Mouse (Mus musculus) kidney, adult 8-10 months (tissue): Measurements from ENCODE around the gene Adgrb3.

Source experiments
- DNase-seq, 2 experiments: peaks; one replicate each; pipeline ENCODE4 v3.0.0; 2022

Gene Adgrb3

DNA sequence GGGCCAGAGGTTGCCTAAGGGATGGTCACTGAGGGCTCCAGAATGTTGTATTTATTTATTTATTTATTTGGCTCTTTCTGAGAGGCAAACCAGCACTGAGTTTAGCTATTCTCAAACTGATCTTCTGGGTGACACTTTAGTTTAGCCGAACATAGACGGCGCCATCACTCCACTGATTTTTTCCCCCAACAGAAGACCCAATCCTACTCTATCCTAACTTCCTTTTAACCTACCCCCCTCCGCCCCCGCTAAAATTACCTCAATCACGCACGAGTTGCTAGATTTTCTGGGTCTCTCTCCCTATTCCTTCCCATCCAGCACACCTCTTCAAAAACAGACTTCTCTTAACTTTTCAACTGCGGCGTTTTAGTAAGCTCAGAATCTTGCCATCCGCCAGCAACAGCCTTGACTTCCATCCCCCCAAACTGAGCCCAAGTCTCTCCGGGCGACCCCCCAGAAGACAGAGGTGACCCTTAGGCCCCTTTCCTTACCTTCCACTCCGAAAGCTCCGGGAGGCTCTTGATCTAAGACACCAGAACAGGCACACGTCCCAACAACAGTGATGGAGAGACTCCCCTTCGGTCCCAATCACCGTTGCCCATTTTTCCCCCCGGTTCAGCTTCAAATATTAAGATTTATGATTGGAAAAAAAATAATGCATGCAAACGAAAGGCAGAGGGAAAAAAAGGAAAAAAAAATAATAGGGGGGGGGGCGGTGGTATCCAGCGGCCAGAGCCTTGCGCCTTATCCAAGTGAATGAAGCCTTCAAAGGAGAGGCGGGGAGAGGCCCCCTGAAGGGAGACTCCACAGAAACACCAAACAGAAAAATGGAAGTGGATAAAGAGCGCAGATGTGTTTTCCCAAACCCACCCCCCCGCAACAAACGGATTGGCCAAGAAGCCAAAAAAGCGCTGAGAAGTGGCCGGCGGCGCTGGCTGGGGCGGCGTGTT is at the start of gene Adgrb3:
TSS of gene Adgrb3 (minus strand) at position 737 of the 950 bp plus-strand sequence.
- DNase-seq = no peak

DNA sequence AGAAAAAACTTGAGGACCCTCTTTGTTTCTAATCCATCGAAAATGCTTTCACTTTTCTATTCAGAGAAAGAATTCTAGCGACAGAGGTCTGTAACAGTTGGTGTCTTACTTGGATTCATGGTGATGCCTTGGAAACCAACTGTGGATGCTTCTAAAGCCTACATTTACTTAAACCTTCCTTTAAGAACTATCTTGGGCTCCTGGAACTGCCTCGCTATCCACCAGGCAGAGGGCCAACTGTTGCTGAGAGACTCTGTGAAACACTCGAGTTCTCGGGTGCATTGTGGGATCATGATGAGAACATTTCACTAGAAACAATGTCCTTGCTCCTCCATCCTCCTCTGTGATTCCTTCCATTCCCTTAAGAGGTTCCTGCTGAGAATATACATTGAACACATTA is 48.0 kb upstream of the Adgrb3 start:
- no peak for DNase-seq

DNA sequence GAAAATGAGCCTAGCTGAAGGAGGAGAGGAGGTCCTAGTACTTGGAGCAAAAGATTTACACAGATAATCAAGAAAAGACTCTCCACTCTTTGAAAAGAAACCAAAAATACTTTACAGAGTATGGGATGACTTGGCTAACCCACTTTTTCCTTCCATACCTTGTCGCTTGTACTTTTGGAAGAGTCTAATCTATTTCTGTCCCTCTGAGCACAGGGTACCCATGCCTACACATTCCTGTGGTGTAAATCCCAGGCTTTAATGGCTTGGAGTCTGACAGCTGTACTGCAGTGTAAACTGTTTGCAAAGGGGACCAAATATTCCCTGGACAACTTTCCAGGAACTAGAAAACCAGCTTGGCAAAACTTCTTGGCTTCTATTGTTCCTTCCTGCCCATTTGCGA is 28.0 kb upstream of the Adgrb3 start:
- no peak for DNase-seq

DNA sequence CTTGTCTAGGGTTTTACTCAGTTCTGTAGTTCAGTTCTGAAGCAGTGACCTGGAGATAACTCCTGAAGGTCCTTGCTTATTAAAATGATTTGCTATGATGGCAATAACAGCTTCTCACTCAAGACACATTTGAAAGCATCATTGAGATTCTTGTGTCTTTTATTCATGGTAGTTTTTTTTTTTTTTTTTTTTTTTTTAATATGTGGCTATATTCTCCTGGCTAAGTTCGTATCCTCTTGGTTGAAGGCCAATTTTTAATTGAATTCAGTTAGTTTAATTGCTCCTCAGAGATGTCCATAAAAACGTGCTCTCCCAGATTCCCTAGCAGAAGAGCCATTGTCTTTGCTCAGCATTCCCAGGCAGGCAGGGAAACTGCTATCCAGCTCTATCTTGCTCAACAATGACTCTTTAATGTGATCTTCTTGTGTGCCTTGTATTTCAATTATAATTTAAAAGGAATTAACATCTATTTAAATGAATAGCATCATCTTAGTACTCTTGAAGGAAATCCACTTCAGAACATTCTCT is 25.0 kb upstream of the Adgrb3 start:
- no peak for DNase-seq

DNA sequence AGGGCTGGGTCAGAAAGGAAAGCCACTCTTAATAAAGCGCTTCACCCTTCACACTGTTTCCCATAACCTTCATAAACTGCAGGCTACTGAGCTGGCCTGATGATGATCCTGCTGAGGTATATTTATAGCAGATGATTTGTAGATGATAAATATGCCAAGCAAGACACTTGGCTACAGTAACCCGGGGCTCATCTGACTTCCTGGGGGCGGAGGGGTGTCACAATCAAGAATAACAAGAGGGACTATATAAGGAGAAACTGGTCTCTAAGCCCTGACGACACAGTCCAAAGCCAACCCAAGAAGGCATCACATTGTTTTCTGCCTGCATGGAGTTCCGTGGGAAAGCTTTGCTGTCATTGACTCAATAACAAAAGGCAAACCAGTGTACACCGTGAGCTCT is 2.8 kb upstream of the Adgrb3 start:
- no peak for DNase-seq

DNA sequence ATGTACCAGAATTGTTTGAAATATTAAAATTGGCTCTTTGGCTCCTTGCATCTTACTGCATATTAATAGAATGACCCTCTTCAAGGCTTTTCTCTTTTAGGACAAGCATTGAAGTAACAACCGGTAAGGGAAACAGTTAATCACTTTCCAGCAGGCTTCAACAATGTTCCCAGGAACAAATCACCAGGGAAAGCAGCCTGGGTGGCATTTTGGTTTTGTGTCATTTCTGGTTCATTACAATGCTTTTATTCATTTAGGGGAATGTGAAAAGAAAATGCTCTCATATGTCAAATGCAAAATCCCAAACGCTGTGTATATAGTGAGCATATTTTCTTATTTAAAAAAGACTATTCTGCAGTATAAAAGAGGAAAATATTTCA is 2.0 kb upstream of the Adgrb3 start:
- DNase-seq = no peak

DNA sequence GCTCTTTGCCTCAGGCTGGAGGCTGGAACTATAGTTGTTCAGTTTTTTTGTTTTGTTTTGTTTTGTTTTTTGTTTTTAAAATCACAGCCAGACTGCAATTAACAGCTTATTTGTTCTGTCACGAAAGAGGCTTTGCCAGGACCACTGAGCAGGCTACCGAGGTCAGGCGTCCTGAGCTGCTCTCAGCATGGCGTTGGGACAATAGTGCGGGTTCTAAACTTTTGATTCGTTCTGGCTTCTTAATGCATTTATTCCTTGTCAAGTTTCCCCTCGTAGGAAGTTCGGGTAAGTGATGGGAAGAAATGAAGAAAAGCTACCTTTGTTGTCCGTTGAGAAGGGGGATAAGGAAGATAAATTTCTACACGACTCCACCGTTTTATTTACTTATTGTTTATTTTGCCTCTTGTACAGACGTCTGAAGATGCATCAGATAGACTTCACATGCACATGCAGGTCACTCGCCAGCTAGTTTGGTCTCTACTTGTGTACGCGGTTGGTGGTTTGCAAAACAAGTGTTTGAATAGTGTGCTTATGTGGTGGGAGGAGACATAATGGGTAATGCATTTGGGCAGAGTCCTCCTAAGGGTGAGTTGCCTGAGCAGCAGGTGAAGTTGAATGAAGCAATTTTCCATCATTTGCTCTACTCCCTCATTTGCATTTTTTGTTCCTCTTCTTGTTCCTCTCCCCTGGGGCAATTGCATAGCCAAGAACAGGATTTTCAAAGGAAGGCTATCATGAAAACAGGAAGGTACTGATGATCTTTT is 1.4 kb upstream of the Adgrb3 start:
- peak; percentile 6 to 14 for DNase-seq

DNA sequence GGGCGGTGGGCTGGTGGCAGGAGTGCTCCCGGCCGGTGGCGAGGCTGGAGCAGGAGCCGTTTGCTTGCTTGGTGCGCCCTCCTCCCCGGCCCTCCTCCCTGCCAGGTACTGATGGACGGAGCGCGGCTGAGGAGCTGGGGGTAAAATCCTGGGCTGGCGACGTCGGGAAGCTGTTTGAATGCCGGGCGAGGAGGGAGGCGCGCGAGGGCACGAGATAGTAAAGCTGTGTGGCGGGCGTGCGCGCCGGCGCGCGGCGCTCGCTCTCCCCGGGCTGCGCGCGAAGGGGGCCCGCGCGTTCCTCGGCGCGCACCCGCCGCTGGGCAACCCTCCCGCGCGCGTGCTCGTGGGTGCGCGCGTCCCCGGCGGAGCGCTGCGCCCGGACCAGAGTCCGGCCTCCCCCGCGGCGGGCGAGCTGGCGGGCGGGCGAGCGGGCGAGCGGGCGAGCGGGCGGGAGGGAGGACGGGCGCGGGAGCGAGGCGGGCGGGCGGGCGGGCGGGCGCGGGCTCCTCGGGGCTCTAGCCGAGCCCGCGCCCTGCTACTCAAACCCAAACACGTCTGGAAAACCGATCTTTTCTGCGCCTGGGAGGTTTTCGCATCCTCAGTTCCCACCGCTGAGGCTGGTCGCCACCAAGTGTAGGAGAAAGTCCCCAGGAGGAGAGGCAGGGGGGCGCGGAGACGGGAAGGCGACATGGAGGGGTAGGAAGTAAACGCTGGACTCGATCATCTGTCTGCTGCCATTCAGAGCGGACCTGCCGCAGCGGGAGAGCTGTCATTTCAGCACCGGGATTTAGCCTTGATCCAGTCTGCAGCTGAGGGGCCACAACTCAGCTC is 629 bp upstream of the Adgrb3 start:
- peak in 1 of 2 experiments; percentile 3 for DNase-seq

DNA sequence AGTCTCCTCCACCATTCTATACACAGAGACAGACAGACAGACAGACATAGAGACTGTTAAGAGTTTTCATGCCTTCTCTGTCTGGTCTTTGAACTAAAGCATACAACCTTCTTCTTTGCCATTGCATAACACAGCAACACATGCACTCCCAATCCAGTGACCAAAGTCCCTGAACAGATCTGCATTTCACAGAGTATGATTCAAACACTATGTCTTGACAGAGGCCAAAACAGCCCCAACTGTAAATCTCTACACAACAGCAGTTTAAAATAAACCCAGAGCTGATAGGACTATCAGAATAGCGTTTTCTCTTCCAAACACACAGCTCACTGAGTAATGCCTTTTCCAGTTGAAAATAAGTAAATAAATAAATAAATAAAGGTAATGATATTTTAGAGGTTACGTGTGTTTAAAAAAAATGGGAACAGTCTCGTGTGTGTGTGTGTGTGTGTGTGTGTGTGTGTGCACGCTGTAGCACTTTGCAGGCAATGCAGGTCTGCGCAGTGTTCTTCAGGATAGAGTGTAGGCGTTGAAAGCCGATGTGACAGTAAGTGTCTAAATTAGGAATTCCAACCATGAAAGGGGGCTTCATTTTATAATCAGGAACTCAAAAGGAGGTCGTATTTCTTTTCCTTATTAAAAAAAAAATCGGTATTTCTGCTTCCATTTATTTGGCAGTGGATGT is 1.3 kb downstream of the Adgrb3 start:
- peak in 1 of 2 experiments; percentile 6 for DNase-seq

DNA sequence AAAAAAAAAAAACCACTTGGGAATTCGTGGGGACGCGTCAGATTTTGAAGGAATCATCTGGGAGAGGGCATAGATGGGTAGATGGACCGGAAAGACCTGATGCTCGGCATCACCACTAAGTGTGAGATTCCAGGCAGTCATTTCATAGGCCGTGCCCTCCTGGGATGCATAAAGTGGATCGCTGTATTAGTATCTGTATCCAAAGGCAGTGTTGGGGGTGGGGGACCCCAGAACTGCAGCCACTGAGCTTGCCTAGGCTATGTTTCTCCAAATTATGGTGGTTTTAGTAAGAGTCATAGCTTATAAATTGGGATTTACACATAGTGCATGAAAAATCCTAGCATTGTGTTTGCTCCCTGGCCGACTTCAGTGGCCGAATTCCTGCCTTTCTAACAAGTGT is 2.1 kb downstream of the Adgrb3 start:
- no peak for DNase-seq

DNA sequence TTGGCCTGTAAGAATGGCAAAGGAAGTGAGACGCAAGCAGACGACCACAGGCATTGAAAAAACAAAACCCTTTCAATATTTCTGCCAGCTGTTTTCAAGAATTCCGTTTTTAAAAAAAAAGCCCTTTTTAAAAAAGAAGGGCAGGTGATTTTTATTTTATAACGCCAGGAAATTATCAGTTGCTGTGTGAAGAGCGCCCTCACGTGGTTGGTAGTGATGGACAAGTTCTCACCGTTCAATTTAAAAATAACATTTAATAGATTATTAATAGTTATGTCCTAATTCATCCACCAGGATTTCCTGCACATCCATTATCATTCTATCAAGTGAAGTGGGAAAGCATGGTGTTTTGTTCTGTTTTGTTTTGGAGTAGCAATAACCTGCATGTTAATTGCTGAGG is 2.7 kb downstream of the Adgrb3 start:
- peak in 1 of 2 experiments; percentile 2 for DNase-seq

DNA sequence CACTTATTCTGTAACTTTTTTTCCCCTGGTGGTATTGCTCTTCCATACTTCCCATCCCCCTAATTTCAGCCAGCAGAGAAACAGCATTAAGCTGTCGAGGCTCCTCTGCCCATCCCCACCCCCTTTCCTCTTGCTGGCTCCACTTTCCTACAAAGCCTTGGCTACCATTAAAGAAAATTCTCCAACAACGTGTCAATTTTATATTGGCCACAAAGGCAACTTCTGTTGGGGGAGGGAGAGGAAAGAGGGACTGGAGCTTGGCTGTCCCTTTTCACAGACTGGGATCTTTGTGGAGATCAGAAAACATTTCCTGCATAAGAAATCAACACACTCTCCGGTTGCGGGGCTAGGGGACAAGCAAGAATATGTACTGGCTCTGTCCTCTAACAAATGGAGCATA is 4.9 kb downstream of the Adgrb3 start:
- no peak for DNase-seq

DNA sequence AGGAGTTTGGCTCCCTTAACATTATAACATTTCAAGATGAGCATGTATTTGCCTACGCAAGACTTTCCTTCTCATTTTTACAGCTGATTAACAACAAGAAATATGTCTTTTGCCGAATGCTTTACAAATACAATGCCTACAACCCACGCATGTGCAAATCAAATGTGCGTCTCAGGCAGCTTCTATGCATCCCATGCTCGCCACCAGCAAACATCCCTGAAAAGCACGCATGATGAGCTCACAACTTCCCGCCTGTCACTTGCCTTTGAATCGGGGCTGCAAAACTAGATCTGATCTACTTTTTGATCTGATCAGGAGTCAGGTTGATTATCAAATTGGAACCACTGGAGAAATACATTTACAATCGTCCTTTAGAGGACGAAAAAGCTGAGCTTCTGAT is 5.5 kb downstream of the Adgrb3 start:
- DNase-seq = no peak

DNA sequence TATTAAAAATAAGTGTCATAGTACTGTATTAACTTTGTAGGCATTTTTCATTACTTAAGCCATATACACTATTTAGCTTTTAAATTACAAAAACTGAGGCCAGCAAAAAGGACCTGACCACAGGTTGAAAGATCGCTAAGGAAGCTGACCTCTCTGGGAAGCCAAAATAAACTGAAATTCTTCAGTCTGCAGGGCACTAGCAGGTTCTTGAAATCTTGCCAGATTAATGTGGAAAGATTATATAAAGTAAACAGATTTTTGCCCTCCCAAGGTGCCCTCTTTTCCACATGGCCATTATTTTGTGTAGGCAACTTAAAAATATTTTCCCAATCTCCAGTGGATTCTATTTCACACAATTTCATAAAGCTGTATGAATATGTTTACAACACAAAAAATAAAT is 14.0 kb downstream of the Adgrb3 start:
- DNase-seq = no peak

DNA sequence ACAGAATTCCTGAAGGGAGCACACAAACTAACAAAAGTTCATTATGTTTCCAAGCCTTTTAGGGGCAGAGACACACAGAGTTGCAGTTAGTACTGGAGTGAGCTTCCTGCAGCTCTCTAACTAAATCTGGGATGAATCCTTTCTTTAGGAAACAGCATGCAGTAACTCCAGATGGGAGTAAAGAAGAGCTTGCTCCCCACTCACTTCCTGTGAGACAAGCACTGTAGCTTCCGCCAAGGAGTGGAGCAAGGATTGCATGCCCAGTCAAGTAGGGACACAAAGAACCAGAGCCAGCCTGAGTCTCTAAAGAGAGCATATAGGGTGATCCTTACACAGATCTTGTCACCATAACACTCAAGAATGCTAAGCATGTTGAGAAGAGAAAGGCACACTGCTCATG is 50.7 kb downstream of the Adgrb3 start:
- DNase-seq = no peak

DNA sequence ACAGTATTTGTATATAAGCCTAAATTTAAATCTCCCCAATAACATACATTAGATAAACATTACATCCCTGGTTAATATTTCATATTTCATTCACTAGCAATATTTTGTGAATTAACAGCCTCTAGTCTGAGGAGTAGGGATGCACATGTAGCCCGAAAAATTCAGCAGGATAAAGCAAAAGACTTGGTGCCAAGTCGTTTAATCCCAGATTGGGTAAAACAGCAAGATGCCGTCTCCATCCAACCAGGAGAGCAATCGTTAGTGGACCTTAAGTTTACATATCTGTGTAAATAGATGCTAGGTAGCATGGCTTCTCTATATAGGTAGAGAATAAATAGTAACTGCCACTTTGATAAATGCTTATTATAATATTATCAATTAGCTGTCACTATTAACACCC is 52.0 kb downstream of the Adgrb3 start:
- no peak for DNase-seq

DNA sequence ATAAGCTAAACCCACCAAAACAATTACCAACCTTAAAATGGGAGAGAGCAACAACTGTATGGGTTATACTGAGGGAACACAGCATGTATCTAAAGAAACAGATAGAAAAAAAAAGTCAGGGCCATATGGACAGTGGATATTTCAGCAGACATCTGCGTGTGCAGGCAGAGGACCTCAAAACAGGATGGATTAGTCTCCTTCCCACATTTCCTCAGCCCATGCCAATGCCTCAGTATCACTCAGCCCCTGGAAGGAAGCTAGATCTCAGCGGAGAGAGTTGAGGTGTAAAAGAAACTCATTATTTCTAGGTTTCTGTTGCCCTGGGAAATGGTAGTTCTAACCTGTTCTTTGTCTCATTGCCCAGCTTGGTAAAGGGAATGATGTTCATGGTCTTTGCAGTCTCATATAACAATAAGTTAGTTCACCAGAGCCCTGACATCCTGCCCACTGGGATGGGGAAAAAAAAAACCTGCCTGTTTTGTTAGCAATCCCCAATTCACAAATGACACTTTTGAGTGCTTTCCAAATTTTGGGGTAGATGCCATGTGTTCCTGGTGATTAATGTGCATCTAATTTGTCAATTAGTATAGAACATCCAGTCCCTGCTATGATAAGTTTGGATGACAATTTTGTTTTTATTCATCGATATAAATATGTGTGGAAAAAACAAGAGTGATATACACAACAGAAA is 53.9 kb downstream of the Adgrb3 start:
- no peak for DNase-seq

DNA sequence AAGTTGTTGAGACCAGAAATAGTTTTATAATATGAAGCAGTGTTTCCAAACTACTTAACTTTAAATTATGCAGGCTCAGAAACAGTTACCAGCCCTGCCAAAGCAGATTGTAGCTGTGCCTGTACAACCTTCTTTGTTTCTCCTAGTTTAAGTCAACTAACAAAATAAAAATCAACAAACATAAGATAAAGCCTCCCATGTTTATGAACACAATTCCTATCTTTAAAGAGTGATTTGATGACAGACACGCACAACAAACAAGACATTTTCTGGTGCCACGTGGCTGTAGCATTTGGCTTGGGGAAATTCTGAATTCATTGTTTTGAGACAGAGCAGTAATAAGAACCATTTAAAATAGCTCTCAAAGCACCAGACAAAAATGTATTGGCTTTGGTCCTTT is 60.5 kb downstream of the Adgrb3 start:
- no peak for DNase-seq

DNA sequence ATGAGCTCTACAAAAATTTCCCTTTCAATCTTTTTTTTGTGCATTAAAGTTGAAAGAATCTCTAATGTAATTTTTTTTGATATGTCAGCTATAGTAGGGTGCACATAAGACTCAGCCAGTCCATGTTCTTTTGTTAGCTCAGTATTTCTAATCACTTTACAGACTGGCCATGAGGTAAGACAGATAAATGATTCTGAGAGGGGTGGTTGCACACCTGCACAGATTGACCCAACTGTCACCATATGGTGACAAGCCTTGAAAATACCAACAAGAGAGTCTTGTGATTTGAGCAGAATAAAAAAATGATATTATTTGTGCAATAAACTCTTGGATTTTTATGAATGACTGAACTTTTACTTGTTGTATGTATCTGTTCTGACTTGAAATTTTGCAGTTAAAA is 74.2 kb downstream of the Adgrb3 start:
- no peak for DNase-seq

DNA sequence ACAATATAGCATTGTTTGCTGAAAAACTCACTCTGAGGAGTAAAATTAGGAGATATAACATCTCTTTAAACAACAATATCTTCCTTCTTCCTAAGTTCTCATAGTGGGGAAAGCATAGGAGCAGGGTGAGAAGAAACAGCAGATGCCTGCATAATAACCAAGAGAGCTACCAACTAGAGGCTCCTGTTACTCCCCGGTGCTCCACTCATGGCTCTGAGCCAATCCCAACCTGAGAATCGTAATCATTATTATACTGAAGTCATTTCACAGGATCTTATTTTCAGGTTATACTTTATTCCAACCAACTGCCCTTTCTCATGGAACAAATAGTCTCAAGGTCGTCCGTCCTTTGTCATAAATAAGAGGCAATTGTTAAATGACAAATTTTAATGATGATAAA is 75.0 kb downstream of the Adgrb3 start:
- no peak for DNase-seq

DNA sequence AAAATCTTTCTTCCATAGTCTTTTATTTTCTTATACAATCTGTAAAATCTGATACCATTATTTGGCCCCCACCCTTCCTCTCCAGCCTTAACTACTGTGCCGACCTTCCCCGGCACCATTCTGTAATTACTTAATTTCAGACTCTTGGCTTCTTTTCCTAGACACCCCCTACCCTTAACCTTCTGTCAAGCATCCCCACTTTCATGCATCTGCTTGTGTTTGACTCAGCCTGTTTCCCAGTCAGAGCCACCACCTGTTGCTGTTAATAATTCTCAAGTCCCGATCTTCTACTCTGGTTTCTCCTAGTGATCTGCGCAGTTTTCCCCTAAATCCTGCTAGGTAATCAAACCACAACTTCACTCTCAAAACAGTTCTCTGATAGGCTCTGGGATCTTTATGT is 83.9 kb downstream of the Adgrb3 start:
- DNase-seq = no peak

DNA sequence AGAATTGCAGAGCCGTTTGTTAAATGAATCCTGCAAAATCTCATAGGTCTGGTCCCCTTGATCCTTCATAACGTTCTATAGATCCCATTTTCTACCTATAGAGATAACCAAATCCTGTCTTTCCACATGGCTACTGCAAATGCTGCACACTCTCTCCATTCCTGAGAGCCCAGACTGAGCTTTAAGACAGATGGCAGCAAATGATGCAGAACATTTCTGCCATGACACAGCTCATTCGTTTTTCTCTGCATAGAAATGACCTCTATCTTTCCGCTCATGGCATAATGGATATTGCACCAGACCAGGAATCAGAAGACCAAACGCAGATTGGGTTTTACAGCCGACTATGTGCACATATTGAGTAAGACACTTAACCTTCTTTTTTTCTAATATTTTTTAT is 84.8 kb downstream of the Adgrb3 start:
- no peak for DNase-seq
